Mouse (Mus musculus) liver, adult 2 months (tissue): ENCODE data around the gene Tbc1d10c.

Experiments
- CTCF ChIP-seq: fragments of 200-500 bp; IDR thresholded peaks from 2 replicates; pipeline ENCODE4 v1.5.1; 2011; ENCODE audit warnings: low read depth, low read length, control low read depth
- POLR2A ChIP-seq: fragments of 200-500 bp; IDR thresholded peaks from 2 replicates; pipeline ENCODE4 v1.6.1; 2011; ENCODE audit warnings: low read length, control low read depth; ENCODE audit not compliant: insufficient read depth; ENCODE audit errors: extremely low read depth

DNA sequence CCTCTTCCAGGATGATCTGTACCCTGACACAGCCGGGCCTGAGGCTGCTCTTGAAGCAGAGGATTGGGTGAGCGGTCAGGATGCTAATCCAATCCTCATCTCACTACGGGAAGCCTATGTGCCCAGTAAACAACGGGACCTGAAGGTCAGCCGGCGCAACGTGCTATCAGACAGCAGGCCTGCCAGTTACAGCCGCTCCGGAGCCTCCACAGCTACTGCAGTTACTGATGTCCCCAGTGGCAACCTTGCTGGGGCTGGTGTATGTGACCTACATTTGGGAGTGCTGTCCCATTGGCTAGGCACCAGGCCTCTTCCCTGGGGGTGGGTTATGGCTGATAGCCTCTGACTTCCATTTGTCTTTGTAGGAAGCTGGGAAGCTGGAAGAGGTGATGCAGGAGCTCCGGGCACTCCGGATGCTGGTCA, 37.8 kb downstream of the Tbc1d10c start, which contains the start of gene Ptprcap:
- TF ChIP-seq POLR2A = no peak
- TF ChIP-seq CTCF = no peak
